Mouse (Mus musculus) thymus, adult 2 months (tissue): Measurements from ENCODE around the gene Wwox. TPM values are rescaled to one million over a fixed set of nuclear protein-coding genes. Genes with fewer than 3 reads are reported as not detected.

Experiments
- DNase-seq: peaks from one replicate; pipeline ENCODE4 v3.0.0; 2021
- H3K27ac ChIP-seq: fragments of 200-500 bp; 2 replicates; pipeline ENCODE4 v1.5.1; 2012; ENCODE audit warnings: low read length, control low read depth; ENCODE audit not compliant: control insufficient read depth, insufficient read depth
- H3K27me3 ChIP-seq: fragments of 200-500 bp; 2 replicates; pipeline ENCODE4 v1.6.1; 2012; ENCODE audit warnings: mild to moderate bottlenecking, low read length, moderate library complexity, mixed read lengths; ENCODE audit not compliant: control insufficient read depth, insufficient read depth
- H3K36me3 ChIP-seq: fragments of 200-500 bp; 2 replicates; pipeline ENCODE4 v1.6.1; 2012; ENCODE audit warnings: mild to moderate bottlenecking, low read length, moderate library complexity; ENCODE audit not compliant: control insufficient read depth, insufficient read depth
- H3K4me1 ChIP-seq: fragments of 200-500 bp; replicated peaks from 2 replicates; pipeline ENCODE4 v1.6.1; 2012; ENCODE audit warnings: low read length; ENCODE audit not compliant: control insufficient read depth, insufficient read depth
- H3K4me3 ChIP-seq: fragments of 200-500 bp; 2 replicates; pipeline ENCODE4 v1.5.1; 2012; ENCODE audit warnings: mild to moderate bottlenecking, low read length, control low read depth, moderate library complexity; ENCODE audit not compliant: control insufficient read depth, insufficient read depth
- CTCF ChIP-seq: fragments of 200-500 bp; IDR thresholded peaks from 2 replicates; pipeline ENCODE4 v1.5.1; 2012; ENCODE audit warnings: mild to moderate bottlenecking, control low read depth, low read length, moderate library complexity, borderline replicate concordance; ENCODE audit not compliant: control insufficient read depth, poor library complexity, insufficient read depth; ENCODE audit errors: extremely low read depth
- POLR2A ChIP-seq: fragments of 200-500 bp; IDR thresholded peaks from 2 replicates; pipeline ENCODE4 v1.6.1; 2012; ENCODE audit warnings: mild to moderate bottlenecking, low read length, control low read depth, moderate library complexity; ENCODE audit not compliant: control insufficient read depth, poor library complexity, insufficient read depth; ENCODE audit errors: extremely low read depth
- WGBS: fragments of 180-500 bp; shearing (Covaris S2); methylation state at CpG from one replicate; pipeline ENCODE4 v1.1.7; 2018; 5-methylcytosine and 5-hydroxymethylcytosine counted together
- polyA plus RNA-seq: library from polyadenylated mRNA; depleted of rRNA; stranded (reverse); fragments of >200 nt; gene quantifications from 2 replicates; pipeline ENCODE4 v1.2.3, GENCODE M21; 2012

Gene Wwox
- polyA plus RNA-seq, 1 experiment = 8.4 TPM

DNA sequence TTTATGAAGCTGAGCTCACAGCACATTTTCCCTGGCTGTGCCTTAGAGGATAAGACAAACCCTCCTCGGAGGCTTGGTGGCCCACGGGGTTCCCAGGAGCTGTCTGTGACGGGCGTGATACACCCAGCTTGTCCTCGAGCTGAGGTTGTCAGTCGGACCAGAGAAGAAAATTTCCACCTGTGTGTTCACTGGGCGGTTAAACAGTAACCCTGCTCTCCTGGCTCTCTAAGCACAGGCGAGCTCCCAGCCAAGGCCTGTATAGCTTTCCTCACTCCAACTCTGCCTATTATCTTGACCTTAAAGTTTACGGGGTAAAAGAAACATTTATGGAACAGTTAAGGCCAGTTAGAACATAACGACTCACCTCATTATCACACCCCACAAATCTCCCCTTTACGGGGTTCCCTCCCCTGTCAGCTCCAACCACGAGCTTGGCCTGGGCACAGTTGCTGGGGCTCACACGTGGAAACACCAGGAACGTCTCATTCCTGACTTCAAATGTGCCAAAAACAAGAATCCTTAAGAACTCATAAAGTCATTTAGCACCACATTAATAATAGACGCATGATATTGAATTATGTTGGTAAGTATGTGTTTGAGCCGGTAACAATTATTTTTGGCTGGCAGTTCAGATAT lies 129.2 kb downstream of the Wwox start:
- no peak for DNase-seq
- WGBS = 88% methylated on average over 16 of the region's 16 CpGs
- TF ChIP-seq CTCF = no peak
- no peak for TF ChIP-seq POLR2A
- Histone ChIP-seq H3K4me3 (no peak overlapping the region), H3K4me1 (no peaks in the 10 kb centered on the region), H3K27ac (no peak overlapping the region), H3K36me3 (no peaks in the 10 kb centered on the region), H3K27me3 (no peaks in the 10 kb centered on the region)

DNA sequence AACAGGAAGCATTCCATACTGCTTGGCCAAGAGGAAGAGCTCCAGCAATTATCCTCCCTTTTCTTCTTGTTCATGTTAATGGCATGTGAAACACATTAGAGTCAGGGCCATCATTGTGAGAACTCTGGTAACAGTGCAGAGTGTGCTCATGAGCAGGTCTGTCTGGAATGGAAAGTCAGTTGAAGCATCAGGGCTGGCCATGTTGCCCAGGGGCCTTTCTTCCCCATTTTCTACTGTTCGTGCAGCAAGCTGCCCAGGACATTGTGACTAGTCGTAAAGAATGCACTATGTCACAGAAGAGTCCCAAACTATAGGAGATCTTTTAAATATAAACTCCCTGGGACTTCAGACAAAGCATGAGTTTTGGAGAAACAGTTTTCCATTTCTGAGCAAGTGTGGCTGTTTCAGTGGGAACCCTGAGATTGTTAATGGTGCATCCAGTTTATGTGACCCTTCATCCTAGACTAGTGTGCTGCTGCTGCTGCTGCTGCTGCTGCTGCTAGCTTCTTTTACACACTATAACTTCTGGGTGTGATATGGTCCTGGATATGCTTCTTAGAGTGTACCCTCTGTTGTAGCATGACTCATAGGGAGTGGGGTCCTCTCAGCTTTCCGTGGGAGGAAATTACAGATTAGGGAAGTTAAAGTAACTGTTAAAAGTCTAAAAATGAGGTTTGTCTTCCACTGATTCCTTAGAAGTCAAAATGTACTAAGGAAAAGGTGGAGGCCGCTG lies 133.7 kb downstream of the Wwox start:
- no peaks in the 10 kb centered on the region for H3K27me3 ChIP-seq
- H3K4me1 ChIP-seq = no peaks in the 10 kb centered on the region
- DNase-seq = no peak
- TF ChIP-seq POLR2A = no peak
- no peak for TF ChIP-seq CTCF
- H3K36me3 ChIP-seq = no peaks in the 10 kb centered on the region
- H3K4me3 ChIP-seq = no peak overlapping the region
- 76% methylated on average over 4 of the region's 4 CpGs for WGBS
- no peak overlapping the region for H3K27ac ChIP-seq

DNA sequence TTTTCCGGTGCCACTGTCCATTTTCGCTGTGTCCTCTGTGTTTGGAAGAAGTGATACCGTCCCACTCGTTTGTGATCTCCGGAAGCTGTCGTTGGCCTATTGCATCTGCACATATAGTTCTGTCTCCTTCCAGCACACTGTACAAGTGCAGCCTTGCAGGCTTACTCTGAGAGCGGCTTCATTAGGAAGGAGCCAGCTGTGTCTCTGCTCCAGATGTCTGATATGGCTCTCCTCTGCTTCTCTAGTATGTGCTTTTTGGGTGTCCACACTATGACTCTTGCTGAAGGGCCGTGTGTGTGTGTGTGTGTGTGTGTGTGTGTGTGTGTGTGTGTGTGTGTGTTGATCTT lies 134.3 kb downstream of the Wwox start:
- TF ChIP-seq POLR2A (no peak), CTCF (no peak)
- no peak for DNase-seq
- H3K27me3 ChIP-seq = no peaks in the 10 kb centered on the region
- 92% methylated on average over 8 of the region's 8 CpGs for WGBS
- no peaks in the 10 kb centered on the region for H3K36me3 ChIP-seq
- H3K27ac ChIP-seq = no peak overlapping the region
- no peaks in the 10 kb centered on the region for H3K4me1 ChIP-seq
- H3K4me3 ChIP-seq = no peak overlapping the region

DNA sequence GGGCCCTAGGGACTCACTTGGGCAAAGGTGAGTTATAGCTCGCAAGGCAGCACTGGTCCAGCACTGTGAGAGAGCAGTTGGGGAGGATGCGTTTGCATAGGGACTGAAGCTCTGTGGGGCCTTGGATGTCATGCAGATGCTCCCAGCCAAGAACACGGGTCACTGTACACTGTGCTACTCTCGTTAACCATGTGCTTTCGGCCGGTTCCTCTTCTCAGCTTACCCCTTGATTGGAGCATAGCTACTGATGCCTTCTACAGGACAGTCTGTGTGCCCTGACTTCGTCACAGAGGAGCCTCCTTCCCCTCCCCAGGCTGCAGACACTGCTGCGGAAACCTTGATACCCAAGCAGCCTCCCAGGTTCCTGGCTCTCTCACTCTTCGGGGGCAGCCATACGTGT lies 139.8 kb downstream of the Wwox start:
- DNase-seq = no peak
- no peaks in the 10 kb centered on the region for H3K27me3 ChIP-seq
- no peaks in the 10 kb centered on the region for H3K36me3 ChIP-seq
- H3K4me3 ChIP-seq = no peak overlapping the region
- WGBS = 96% methylated on average over 10 of the region's 10 CpGs
- H3K27ac ChIP-seq = no peak overlapping the region
- TF ChIP-seq POLR2A (no peak), CTCF (no peak)
- no peaks in the 10 kb centered on the region for H3K4me1 ChIP-seq

DNA sequence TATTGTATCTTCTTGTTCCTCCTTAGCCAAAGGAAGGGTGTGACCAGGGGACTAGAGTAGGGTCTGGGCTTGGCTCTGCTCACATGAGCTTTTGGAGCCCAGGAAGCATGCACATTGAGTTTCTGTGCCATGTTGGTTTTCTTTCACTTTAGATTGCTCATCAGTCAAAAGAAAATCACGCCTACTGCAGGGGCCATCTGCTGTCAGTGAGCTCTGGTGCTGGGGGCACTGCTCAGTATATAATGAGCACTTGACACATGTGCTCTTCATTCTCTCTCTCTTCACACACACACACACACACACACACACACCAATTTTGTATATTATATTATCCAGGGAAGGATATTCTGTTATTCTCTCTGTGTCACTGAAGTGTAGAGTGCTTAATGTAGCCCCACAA lies 141.2 kb downstream of the Wwox start:
- Histone ChIP-seq H3K27ac (no peak overlapping the region), H3K36me3 (no peaks in the 10 kb centered on the region), H3K27me3 (no peaks in the 10 kb centered on the region), H3K4me3 (no peak overlapping the region), H3K4me1 (no peaks in the 10 kb centered on the region)
- DNase-seq = no peak
- WGBS = 96% methylated on average over 1 of the region's 1 CpGs
- TF ChIP-seq CTCF (no peak), POLR2A (no peak)

DNA sequence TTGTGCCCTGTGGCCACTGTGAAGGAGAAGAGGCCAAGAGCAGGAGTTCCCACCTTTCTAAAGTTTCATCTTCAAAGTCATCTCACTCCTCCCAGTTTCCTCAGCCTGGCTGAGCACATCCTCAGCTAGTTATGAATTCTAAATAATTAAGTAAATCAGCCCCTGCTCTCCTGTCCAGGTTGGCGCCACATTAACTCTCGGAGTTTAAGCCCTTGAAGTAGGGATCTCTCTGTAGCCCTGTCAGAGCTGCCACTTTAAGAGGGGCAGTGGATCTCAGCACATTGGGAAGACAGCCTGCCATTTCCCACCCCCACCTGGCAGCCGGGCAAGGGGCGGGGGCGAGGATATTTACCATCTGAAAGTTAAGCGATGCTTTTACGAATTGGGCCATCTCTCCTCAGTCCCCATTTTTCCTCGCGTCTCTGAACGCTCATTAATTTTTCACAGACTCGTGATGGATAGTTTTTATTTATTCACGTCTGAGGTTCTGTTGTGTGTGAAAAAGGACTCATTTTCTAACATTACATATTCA lies 150.9 kb downstream of the Wwox start:
- TF ChIP-seq CTCF (no peak), POLR2A (no peak)
- DNase-seq = no peak
- H3K4me3 ChIP-seq = no peak overlapping the region
- no peaks in the 10 kb centered on the region for H3K36me3 ChIP-seq
- 96% methylated on average over 12 of the region's 12 CpGs for WGBS
- H3K27ac ChIP-seq = no peak overlapping the region
- no peaks in the 10 kb centered on the region for H3K27me3 ChIP-seq
- H3K4me1 ChIP-seq = no peaks in the 10 kb centered on the region
